Mouse (Mus musculus) heart, postnatal 0 days (tissue): Measurements from ENCODE around the gene Ramp3. TPM values are rescaled to one million over a fixed set of nuclear protein-coding genes. Genes with fewer than 3 reads are reported as not detected.

ENCODE experiments used
- ATAC-seq: fragments of 200-750 bp; cut with Nextera tagmentation; 2 replicates; pipeline ENCODE4 v1.8.0; 2017; ENCODE audit warnings: low read depth, moderate number of reproducible peaks, moderate library complexity; ENCODE audit not compliant: insufficient read depth
- DNase-seq: peaks from one replicate; pipeline ENCODE4 v3.0.0-alpha.2; 2016; ENCODE audit warnings: low spot score
- H3K27ac ChIP-seq: fragments of 300-500 bp; sonication (generic); 2 replicates; pipeline ENCODE4 v1.5.1; 2014; ENCODE audit warnings: low read depth, mild to moderate bottlenecking
- H3K27me3 ChIP-seq: fragments of 300-500 bp; sonication (generic); 2 replicates; pipeline ENCODE4 v1.6.1; 2014; ENCODE audit warnings: low read length, mixed read lengths; ENCODE audit not compliant: control insufficient read depth, insufficient read depth
- H3K36me3 ChIP-seq: fragments of 300-500 bp; sonication (generic); replicated peaks from 2 replicates; pipeline ENCODE4 v1.6.1; 2014; ENCODE audit warnings: low read length, mixed read lengths; ENCODE audit not compliant: control insufficient read depth, insufficient read depth
- H3K4me1 ChIP-seq: fragments of 300-500 bp; sonication (generic); 2 replicates; pipeline ENCODE4 v1.6.1; 2014; ENCODE audit warnings: antibody characterized with exemption; ENCODE audit not compliant: control insufficient read depth, insufficient read depth
- H3K4me2 ChIP-seq: fragments of 300-500 bp; sonication (generic); 2 replicates; pipeline ENCODE4 v1.6.1; 2014; ENCODE audit warnings: low read depth, mild to moderate bottlenecking, low read length, moderate library complexity
- H3K4me3 ChIP-seq: fragments of 300-500 bp; sonication (generic); 2 replicates; pipeline ENCODE4 v1.5.1; 2014; ENCODE audit warnings: low read depth, low read length
- H3K9ac ChIP-seq: fragments of 300-500 bp; sonication (generic); replicated peaks from 2 replicates; pipeline ENCODE4 v1.6.1; 2014; ENCODE audit warnings: low read depth, low read length, mixed read lengths
- H3K9me3 ChIP-seq: fragments of 300-500 bp; sonication (generic); replicated peaks from 2 replicates; pipeline ENCODE4 v1.6.1; 2016; ENCODE audit warnings: low read length; ENCODE audit not compliant: control insufficient read depth
- CTCF ChIP-seq: IDR thresholded peaks from 2 replicates; pipeline ENCODE4 v1.5.1; 2016; ENCODE audit warnings: antibody characterized with exemption, control low read depth, low read depth
- EP300 ChIP-seq: IDR thresholded peaks from 2 replicates; pipeline ENCODE4 v1.6.1; 2016; ENCODE audit warnings: antibody characterized with exemption, low read depth
- WGBS: fragments of 180-500 bp; shearing (Covaris S2); extraction: QIAGEN DNeasy Blood & Tissue Kit; methylation state at CpG from one replicate; pipeline ENCODE4 v1.1.7; 2014; 5-methylcytosine and 5-hydroxymethylcytosine counted together
- polyA plus RNA-seq: library from polyadenylated mRNA; unstranded; fragments of >200 nt; fragmentation: Nextera tagmentation; extraction: Ambion mirVana; gene quantifications from 2 replicates; pipeline ENCODE4 v1.2.1, GENCODE M21; 2015
- total RNA-seq: library from RNA; depleted of rRNA; stranded (reverse); fragments of >200 nt; gene quantifications from 2 replicates; pipeline ENCODE4 v1.2.3, GENCODE M21; 2014; ENCODE audit warnings: low replicate concordance

Gene Ramp3
- total and polyA plus RNA-seq, 2 experiments from 2014 or later, result 5.0 to 16.9 TPM

DNA sequence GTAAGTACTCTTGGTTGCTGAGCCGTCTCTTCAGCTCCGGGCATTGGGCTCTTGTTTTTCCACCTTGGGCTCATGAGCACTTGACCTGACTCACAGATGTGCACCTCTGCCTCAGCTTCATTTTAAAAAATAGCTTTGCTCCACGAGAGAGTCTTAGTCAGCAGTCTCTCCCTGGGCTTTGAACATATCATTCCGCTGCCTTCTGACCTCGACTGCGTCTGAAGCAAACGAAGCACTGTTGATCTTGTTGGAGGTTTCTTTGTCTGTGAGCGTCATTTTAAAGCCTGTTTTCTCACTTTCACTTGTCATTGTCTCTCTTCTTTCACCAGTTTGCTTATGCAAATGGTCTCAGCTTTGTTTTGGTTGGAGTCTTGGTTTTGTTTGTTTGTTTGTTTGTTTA, 38.2 kb downstream of the Ramp3 start:
- Histone ChIP-seq H3K9ac (no peak overlapping the region), H3K27ac (no peak overlapping the region), H3K27me3 (no peaks in the 10 kb centered on the region), H3K36me3 (no peaks in the 10 kb centered on the region), H3K4me2 (no peak overlapping the region), H3K4me3 (no peak overlapping the region), H3K4me1 (no peaks in the 10 kb centered on the region), H3K9me3 (no peaks in the 10 kb centered on the region)
- TF ChIP-seq CTCF, result no peak
- no peak for TF ChIP-seq EP300
- DNase-seq (no peak), ATAC-seq (no peak)
- 68% methylated on average over 8 of the region's 8 CpGs for WGBS

DNA sequence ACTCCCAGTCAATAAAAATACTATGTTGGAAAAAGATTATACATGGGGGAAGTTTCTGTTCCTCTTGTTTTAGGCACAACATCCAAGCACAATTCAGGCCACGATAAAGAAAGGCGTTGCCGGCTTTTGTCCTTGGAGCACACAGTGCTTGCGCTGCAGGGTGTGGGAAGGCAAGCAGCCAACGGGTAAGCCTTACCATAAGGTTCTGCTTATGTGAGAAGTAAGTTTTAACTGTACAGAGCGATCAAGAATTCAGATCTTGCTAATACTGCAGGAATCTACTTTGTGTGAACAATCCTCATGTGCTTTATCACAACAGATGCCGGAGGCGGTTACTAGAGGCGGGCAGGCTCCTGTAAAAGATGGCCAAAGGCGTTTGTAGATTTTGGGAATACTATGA, 39.4 kb downstream of the Ramp3 start:
- H3K9ac ChIP-seq, result no peak overlapping the region
- no peak overlapping the region for H3K4me2 ChIP-seq
- no peaks in the 10 kb centered on the region for H3K9me3 ChIP-seq
- TF ChIP-seq CTCF (no peak), EP300 (no peak)
- no peak overlapping the region for H3K4me3 ChIP-seq
- H3K36me3 ChIP-seq, result no peaks in the 10 kb centered on the region
- no peak overlapping the region for H3K27ac ChIP-seq
- ATAC-seq (no peak), DNase-seq (no peak)
- no peaks in the 10 kb centered on the region for H3K4me1 ChIP-seq
- 81% methylated on average over 10 of the region's 10 CpGs for WGBS
- no peaks in the 10 kb centered on the region for H3K27me3 ChIP-seq

DNA sequence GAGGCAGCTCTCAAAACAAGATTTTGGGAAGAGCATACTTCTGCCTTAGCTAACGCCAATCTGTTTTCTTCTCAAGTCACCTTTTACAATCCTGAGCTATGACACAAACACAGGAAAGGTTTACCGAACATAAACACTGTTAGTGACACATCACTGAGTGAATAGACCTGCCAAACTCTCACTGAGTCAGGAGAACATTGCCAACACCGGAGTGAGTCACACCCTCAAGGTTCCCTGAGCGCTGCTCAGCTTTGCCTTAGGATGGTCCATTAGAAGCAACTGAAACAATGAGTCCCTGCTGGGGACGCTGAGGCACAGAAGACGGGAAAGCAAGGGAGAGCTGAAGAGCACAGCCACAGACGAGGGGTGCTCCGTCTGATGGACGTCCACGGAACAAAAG, 40.0 kb downstream of the Ramp3 start:
- 82% methylated on average over 10 of the region's 10 CpGs for WGBS
- H3K4me1 ChIP-seq, result no peaks in the 10 kb centered on the region

DNA sequence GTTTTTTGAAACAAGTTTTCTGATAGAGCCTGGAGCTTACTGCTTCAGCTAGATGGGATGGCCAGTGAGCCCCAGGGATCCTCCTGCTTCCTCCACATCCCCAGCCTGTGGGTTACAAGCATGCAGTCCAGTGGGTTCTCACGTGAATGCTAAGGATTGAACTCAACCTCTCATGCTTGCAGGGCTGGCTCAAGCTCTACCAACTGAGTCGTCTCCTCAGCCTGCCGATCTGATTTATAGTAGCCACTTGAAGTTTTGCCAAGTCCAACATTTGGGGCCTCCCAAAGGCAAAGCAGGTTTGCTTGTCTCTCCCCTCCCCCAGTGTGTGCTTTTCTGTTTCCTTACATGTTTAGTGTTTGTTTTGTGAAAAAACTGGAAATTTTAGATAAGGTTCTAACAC, 43.9 kb downstream of the Ramp3 start:
- H3K4me1 ChIP-seq, result no peaks in the 10 kb centered on the region
- ATAC-seq, result no peak
- no peak overlapping the region for H3K4me3 ChIP-seq
- no peaks in the 10 kb centered on the region for H3K27me3 ChIP-seq
- H3K4me2 ChIP-seq, result no peak overlapping the region
- no peak overlapping the region for H3K9ac ChIP-seq
- H3K27ac ChIP-seq, result no peak overlapping the region
- no peak for DNase-seq
- no peaks in the 10 kb centered on the region for H3K9me3 ChIP-seq
- H3K36me3 ChIP-seq, result no peaks in the 10 kb centered on the region
- no peak for TF ChIP-seq EP300
- TF ChIP-seq CTCF, result no peak
- WGBS, result 59% methylated on average over 3 of the region's 3 CpGs

More for the DNA sequence above, 40.0 kb downstream of the Ramp3 start:
- H3K27ac ChIP-seq, result no peak overlapping the region
- no peak overlapping the region for H3K9ac ChIP-seq
- no peak for ATAC-seq
- TF ChIP-seq CTCF (no peak), EP300 (no peak)
- no peak overlapping the region for H3K4me3 ChIP-seq
- H3K27me3 ChIP-seq, result no peaks in the 10 kb centered on the region
- H3K9me3 ChIP-seq, result no peaks in the 10 kb centered on the region
- H3K4me2 ChIP-seq, result no peak overlapping the region
- no peak for DNase-seq
- H3K36me3 ChIP-seq, result no peaks in the 10 kb centered on the region

DNA sequence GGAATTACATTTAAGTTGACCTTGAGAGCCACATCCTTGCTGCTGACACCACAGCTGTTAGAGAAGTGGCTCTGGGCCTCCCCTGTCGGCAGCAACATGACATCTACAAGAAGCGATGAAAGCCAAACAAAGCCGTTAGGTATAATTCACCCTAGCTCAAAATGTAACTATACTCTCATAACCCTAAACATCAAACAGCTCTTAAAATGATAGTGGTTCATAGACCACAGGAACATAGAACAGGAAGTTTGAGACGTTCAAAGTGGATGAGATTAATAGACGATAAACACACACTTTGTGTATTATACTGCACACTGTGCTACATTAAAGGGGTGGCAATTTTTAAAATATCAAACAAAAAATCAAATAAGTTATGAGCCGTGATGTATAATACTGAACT, 46.5 kb downstream of the Ramp3 start:
- 56% methylated on average over 6 of the region's 6 CpGs for WGBS
- Histone ChIP-seq H3K36me3 (no peaks in the 10 kb centered on the region), H3K9me3 (no peaks in the 10 kb centered on the region; the same call in 1 of the 2 replicates), H3K4me2 (no peak overlapping the region), H3K27me3 (no peaks in the 10 kb centered on the region), H3K27ac (no peak overlapping the region), H3K4me3 (no peak overlapping the region), H3K4me1 (no peaks in the 10 kb centered on the region), H3K9ac (no peak overlapping the region)
- DNase-seq, result no peak
- no peak for ATAC-seq
- TF ChIP-seq CTCF, result no peak

DNA sequence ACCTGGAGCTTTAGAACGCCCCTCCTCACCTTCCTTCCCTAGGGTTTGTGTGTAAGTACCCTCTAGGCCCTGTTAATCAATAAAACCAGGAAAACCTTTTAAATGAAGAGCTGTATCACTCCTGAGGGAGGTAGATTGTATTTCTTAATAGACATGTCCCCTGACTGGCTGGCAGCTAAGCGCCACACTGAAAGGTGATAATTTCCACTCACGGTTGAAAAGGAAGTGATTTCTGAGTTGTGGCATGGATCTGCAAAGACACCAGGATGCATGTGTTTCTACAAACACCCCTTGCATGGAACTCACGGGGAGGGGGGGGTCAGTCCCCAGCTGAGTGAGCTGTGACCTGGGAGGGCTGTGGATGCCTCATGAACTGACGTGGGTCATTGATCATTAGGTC, 47.2 kb downstream of the Ramp3 start:
- Histone ChIP-seq H3K9me3 (no peaks in the 10 kb centered on the region; the same call in 1 of the 2 replicates), H3K4me2 (no peak overlapping the region), H3K9ac (no peak overlapping the region), H3K27me3 (no peaks in the 10 kb centered on the region), H3K4me3 (no peak overlapping the region), H3K4me1 (no peaks in the 10 kb centered on the region), H3K36me3 (no peaks in the 10 kb centered on the region), H3K27ac (no peak overlapping the region)
- 67% methylated on average over 5 of the region's 5 CpGs for WGBS
- no peak for ATAC-seq
- TF ChIP-seq CTCF (no peak), EP300 (no peak)
- DNase-seq, result no peak
